ENCODE assay signal across 13 mouse cellular contexts in the genomic region with DNA sequence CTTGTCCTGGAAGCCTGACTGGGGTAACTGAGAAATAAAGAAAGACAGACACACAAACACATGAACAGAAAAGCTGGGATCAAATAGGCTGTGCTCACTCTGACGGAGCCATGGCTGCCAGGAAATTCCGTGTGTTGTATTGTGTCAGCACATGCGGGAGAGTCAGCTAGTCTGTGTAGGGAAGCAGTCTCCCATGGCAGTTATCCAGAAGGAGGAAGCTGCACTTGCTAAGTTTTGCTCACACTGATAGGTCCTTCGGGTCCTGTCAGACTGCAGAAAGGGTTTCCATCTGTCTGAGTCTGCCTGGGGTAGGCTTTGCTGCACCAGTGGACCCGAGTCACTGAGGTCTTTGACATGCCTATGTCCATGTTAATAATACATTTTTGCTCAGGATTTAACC.
DNase-seq lines count a peak whose midpoint lies in the region; ATAC-seq and TF ChIP-seq lines count a peak whose summit lies in the region.
"Had no signal": no experiment of that assay in that cellular context is flagged by ENCODE, and none has a peak within 500 bp of the region (broad histone marks: within the 10 kb centered on the region; RNA-seq: fewer than 3 reads in every experiment).

No protein-coding gene starts in this region.

- WGBS in kidney, adult 2 months: 66% methylated on average over 5 of the region's 5 CpGs
- WGBS in kidney, embryonic 16.5 days: 71% methylated on average over 5 of the region's 5 CpGs

- no peaks in the 10 kb centered on the region for H3K27me3 ChIP-seq in kidney, adult 2 months (replicated peaks; ENCODE audit: control insufficient read depth, insufficient read depth, low read length)
- no peaks in the 10 kb centered on the region for H3K27me3 ChIP-seq in kidney, embryonic 16.5 days (ENCODE audit: insufficient read depth, low read length)
- H3K27me3 ChIP-seq: hindbrain, embryonic 15.5 days had no signal

- peak overlapping the region; percentile 67; the same call in 1 of the 2 replicates for H3K27ac ChIP-seq in kidney, adult 2 months (ENCODE audit: insufficient read depth, low read depth, low read length)
- no peak overlapping the region for H3K27ac ChIP-seq in kidney, embryonic 16.5 days (ENCODE audit: low read length)
- H3K27ac ChIP-seq: hindbrain, embryonic 15.5 days; limb, embryonic 10.5 days; midbrain, embryonic 10.5 days had no signal

- no peak overlapping the region for H3K4me2 ChIP-seq in kidney, embryonic 16.5 days (replicated peaks; ENCODE audit: low read depth, low read length)
- H3K4me2 ChIP-seq: hindbrain, embryonic 15.5 days had no signal

- no peak for TF ChIP-seq CTCF in kidney, adult 2 months (conservative IDR thresholded peaks at IDR 0.05; ENCODE audit: insufficient read depth, insufficient read length, low read depth, low read length)

- peak; percentile 53 for DNase-seq in kidney, adult 2 months
- peak; percentile 34 to 52 for DNase-seq in heart, postnatal 14 days
- DNase-seq in lung, postnatal 25 days (ENCODE audit: low spot score): peak; percentile 26
- DNase-seq in cerebellum, postnatal 25 days: no peak
- DNase-seq in spleen, postnatal 14 days (ENCODE audit: low spot score in 2 of 2): no peak
- DNase-seq: cerebellum, adult 2 months had no signal

- no peaks in the 10 kb centered on the region for H3K4me1 ChIP-seq in kidney, adult 2 months (ENCODE audit: control insufficient read depth, insufficient read depth, low read length)
- peaks cover 13% of the 10 kb centered on the region for H3K4me1 ChIP-seq in kidney, embryonic 16.5 days (ENCODE audit: insufficient read depth, low read length)
- H3K4me1 ChIP-seq: hindbrain, embryonic 15.5 days; limb, embryonic 10.5 days; midbrain, embryonic 10.5 days had no signal

- H3K4me3 ChIP-seq in kidney, adult 2 months (ENCODE audit: insufficient read depth, low read depth, low read length): no peak overlapping the region
- no peak overlapping the region for H3K4me3 ChIP-seq in kidney, embryonic 16.5 days (ENCODE audit: low read length)
- H3K4me3 ChIP-seq: hindbrain, embryonic 15.5 days; limb, embryonic 10.5 days; midbrain, embryonic 10.5 days had no signal

- ATAC-seq in kidney, embryonic 16.5 days (ENCODE audit: low FRiP score, low TSS enrichment): no peak
- ATAC-seq in common myeloid progenitor, adult 5-6 weeks (replicated peaks; ENCODE audit: low read depth, poor library complexity, severe bottlenecking): peak; percentile 55
- ATAC-seq in cerebellum, adult (ENCODE audit: insufficient number of reproducible peaks, low FRiP score, low TSS enrichment): no peak
- ATAC-seq: CD4-positive, CD25-positive, alpha-beta regulatory T cell, adult 4 months had no signal

- H3K9ac ChIP-seq in kidney, embryonic 16.5 days (replicated peaks; ENCODE audit: low read length): no peak overlapping the region
- H3K9ac ChIP-seq: hindbrain, embryonic 15.5 days had no signal

- intact Hi-C loops in heart, postnatal 14 days (cut with DNase I): no loop called here

- H3K36me3 ChIP-seq in kidney, adult 2 months (ENCODE audit: control insufficient read depth, insufficient read depth, low read length): no peaks in the 10 kb centered on the region
- no peaks in the 10 kb centered on the region for H3K36me3 ChIP-seq in kidney, embryonic 16.5 days (ENCODE audit: insufficient read depth, low read length)
- H3K36me3 ChIP-seq: hindbrain, embryonic 15.5 days; limb, embryonic 10.5 days; midbrain, embryonic 10.5 days had no signal

- no peaks in the 10 kb centered on the region; the same call in 1 of the 2 replicates for H3K9me3 ChIP-seq in kidney, embryonic 16.5 days (ENCODE audit: low read length)
- H3K9me3 ChIP-seq: hindbrain, embryonic 15.5 days; limb, embryonic 10.5 days; midbrain, embryonic 10.5 days had no signal

- no peak for TF ChIP-seq POLR2A in kidney, adult 2 months (IDR thresholded peaks at IDR 0.05; ENCODE audit: low read depth, low read length)

Comparison
In these comparisons a context has a peak if more than half of its experiments do, and no peak if none do; other contexts are left out.
1. DNase-seq: peak in kidney, adult 2 months (single experiment), heart, postnatal 14 days (2 of 2) and lung, postnatal 25 days (single experiment); none in cerebellum, postnatal 25 days (0 of 2) and spleen, postnatal 14 days (0 of 2).